Mouse (Mus musculus) embryonic facial prominence, embryonic 14.5 days (tissue): ENCODE measurements around the gene Dlgap4. TPM values are rescaled to one million over a fixed set of nuclear protein-coding genes. Genes with fewer than 3 reads are reported as not detected.

Experiments
- ATAC-seq: fragments of 200-750 bp; cut with Nextera tagmentation; 2 replicates; pipeline ENCODE4 v1.8.0; 2017; ENCODE audit warnings: low read depth, moderate number of reproducible peaks, moderate TSS enrichment
- DNase-seq: peaks from one replicate; pipeline ENCODE4 v3.0.0-alpha.2; 2015; ENCODE audit warnings: low spot score
- H3K27ac ChIP-seq: fragments of 300-500 bp; sonication (generic); replicated peaks from 2 replicates; pipeline ENCODE4 v1.5.1; 2014; ENCODE audit warnings: low read depth, mild to moderate bottlenecking, low read length, moderate library complexity
- H3K27me3 ChIP-seq: fragments of 300-500 bp; sonication (generic); replicated peaks from 2 replicates; pipeline ENCODE4 v1.6.1; 2014; ENCODE audit warnings: low read length; ENCODE audit not compliant: control insufficient read depth, insufficient read depth
- H3K36me3 ChIP-seq: fragments of 300-500 bp; sonication (generic); 2 replicates; pipeline ENCODE4 v1.6.1; 2014; ENCODE audit warnings: low read length, mixed read lengths; ENCODE audit not compliant: control insufficient read depth, insufficient read depth
- H3K4me1 ChIP-seq: fragments of 300-500 bp; sonication (generic); 2 replicates; pipeline ENCODE4 v1.6.1; 2014; ENCODE audit warnings: antibody characterized with exemption, low read length; ENCODE audit not compliant: control insufficient read depth, insufficient read depth
- H3K4me2 ChIP-seq: fragments of 300-500 bp; sonication (generic); 2 replicates; pipeline ENCODE4 v1.6.1; 2014; ENCODE audit warnings: low read depth, mild to moderate bottlenecking, low read length, moderate library complexity, mixed read lengths
- H3K4me3 ChIP-seq: fragments of 300-500 bp; sonication (generic); 2 replicates; pipeline ENCODE4 v1.5.1; 2014; ENCODE audit warnings: low read depth, mild to moderate bottlenecking, low read length
- H3K9ac ChIP-seq: fragments of 300-500 bp; sonication (generic); 2 replicates; pipeline ENCODE4 v1.6.1; 2014; ENCODE audit warnings: low read depth, mild to moderate bottlenecking, low read length, moderate library complexity, mixed read lengths
- H3K9me3 ChIP-seq: fragments of 300-500 bp; sonication (generic); 2 replicates; pipeline ENCODE4 v1.6.1; 2016; ENCODE audit warnings: low read length; ENCODE audit not compliant: control insufficient read depth
- WGBS: fragments of 180-500 bp; shearing (Covaris S2); extraction: QIAGEN DNeasy Blood & Tissue Kit; methylation state at CpG from one replicate; pipeline ENCODE4 v1.1.7; 2014; 5-methylcytosine and 5-hydroxymethylcytosine counted together
- polyA plus RNA-seq: library from polyadenylated mRNA; unstranded; fragments of >200 nt; fragmentation: Nextera tagmentation; extraction: Ambion mirVana; gene quantifications from 2 replicates; pipeline ENCODE4 v1.2.1, GENCODE M21; 2014

Gene Dlgap4
- polyA plus RNA-seq, 1 experiment from 2014 or later: 74.0 TPM

GRCm38 (mm10) chr2:156641141-156641540 lies 27.6 kb downstream of the Dlgap4 start:
- Histone ChIP-seq H3K9ac (no peak overlapping the region), H3K4me1 (no peaks in the 10 kb centered on the region), H3K9me3 (no peaks in the 10 kb centered on the region), H3K4me3 (no peak overlapping the region), H3K27me3 (no peaks in the 10 kb centered on the region), H3K36me3 (no peaks in the 10 kb centered on the region), H3K4me2 (no peak overlapping the region), H3K27ac (no peak overlapping the region)
- DNase-seq (no peak), ATAC-seq (no peak)
- WGBS: 37% methylated on average over 2 of the region's 2 CpGs

DNA sequence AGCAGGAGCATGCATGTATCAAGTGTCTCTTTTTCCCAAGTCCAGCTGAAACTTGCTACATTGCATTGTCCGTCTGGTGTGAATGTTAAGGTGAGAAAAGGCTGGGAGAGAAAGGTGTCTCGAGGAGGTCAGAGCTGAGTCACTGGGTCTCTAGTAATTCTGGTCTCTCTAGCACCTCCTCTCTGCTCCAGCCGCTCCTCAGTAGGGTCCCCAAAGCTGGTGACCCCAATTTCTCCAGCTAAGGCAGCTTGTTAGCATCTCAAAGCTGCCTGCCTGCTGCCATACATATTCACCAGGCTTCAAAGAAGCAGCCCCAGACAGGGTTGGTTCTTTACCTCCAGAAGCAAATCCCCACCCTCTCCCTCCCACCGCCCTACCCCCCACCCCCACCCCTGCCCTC lies 29.4 kb downstream of the Dlgap4 start:
- no peak overlapping the region for H3K4me3 ChIP-seq
- H3K9me3 ChIP-seq: no peaks in the 10 kb centered on the region
- H3K27ac ChIP-seq: no peak overlapping the region
- WGBS: 24% methylated on average over 3 of the region's 4 CpGs
- H3K9ac ChIP-seq: no peak overlapping the region
- H3K4me1 ChIP-seq: no peaks in the 10 kb centered on the region
- ATAC-seq: no peak
- H3K27me3 ChIP-seq: no peaks in the 10 kb centered on the region
- no peaks in the 10 kb centered on the region for H3K36me3 ChIP-seq
- no peak overlapping the region for H3K4me2 ChIP-seq
- DNase-seq: no peak

DNA sequence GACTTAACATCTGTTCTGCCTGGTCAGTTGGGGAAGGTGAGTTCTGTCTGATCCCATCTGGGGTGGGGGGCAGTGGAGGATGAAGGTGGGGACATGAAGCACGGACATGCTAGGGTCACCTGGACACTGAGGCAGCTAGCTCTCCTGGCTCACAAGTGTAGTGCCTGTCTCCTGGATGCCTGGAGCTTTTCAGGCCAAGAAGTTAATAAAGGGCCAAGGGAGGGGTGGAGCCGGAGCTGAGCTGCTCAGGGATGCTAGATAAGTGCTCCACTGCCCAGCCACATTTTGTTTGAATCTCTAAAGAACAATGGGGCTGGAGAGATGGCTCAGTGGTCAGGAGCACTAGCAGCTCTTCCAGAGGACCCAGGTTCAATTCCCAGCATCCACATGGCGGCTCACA lies 29.9 kb downstream of the Dlgap4 start:
- Histone ChIP-seq H3K36me3 (no peaks in the 10 kb centered on the region), H3K4me2 (no peak overlapping the region), H3K9me3 (no peaks in the 10 kb centered on the region), H3K27ac (no peak overlapping the region), H3K9ac (no peak overlapping the region), H3K4me3 (no peak overlapping the region), H3K27me3 (no peaks in the 10 kb centered on the region), H3K4me1 (no peaks in the 10 kb centered on the region)
- ATAC-seq (no peak), DNase-seq (no peak)
- WGBS: 53% methylated on average over 3 of the region's 3 CpGs

DNA sequence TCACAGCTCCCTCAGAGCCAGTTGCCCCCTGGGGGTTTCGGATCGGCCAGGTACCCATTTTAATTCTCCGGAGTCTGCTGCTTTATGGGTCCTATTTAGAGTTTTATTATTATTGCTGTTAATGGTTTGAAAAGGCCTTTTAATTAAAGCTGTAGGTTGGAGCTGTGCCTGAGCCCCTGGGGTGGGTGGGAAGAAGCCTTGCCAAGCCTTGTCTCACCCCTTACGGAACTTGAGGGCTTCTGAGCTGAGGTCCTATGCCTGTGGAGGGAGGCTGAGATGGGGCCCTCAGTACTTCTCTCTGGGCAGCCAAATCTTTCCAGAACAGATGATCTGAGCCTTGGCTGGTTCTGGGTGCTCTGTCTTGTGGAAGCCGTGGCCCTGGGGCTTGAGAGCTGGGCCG lies 31.6 kb downstream of the Dlgap4 start:
- H3K36me3 ChIP-seq: no peaks in the 10 kb centered on the region
- 75% methylated on average over 6 of the region's 6 CpGs for WGBS

DNA sequence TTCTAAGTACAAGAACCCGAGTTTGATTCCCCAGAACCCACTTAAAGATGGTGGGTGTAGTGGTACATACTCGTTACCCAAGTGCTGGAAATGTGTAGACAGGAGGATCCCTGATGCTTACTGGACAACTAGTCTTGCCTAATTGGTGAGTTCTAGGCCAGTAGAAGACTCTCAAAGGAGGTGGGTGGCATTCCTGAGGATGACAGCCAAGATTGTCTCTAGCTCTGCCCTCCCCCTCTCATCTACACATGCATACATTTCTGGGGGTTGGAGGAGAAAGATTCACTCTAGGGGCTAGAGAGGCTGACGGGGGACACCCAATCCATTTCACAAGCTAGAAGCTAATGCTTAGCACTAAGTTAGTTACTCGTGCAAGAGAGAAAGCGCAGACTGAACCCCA lies 33.4 kb downstream of the Dlgap4 start:
- ATAC-seq (no peak), DNase-seq (no peak)
- no peaks in the 10 kb centered on the region for H3K4me1 ChIP-seq
- H3K27ac ChIP-seq: no peak overlapping the region
- H3K4me3 ChIP-seq: no peak overlapping the region
- 79% methylated on average over 5 of the region's 5 CpGs for WGBS
- H3K9ac ChIP-seq: no peak overlapping the region
- no peaks in the 10 kb centered on the region for H3K27me3 ChIP-seq
- no peak overlapping the region for H3K4me2 ChIP-seq
- H3K36me3 ChIP-seq: no peaks in the 10 kb centered on the region
- H3K9me3 ChIP-seq: no peaks in the 10 kb centered on the region

More for the DNA sequence above, 31.6 kb downstream of the Dlgap4 start:
- no peak for ATAC-seq
- DNase-seq: no peak
- Histone ChIP-seq H3K9ac (no peak overlapping the region), H3K4me2 (no peak overlapping the region), H3K27ac (no peak overlapping the region), H3K27me3 (no peaks in the 10 kb centered on the region), H3K9me3 (no peaks in the 10 kb centered on the region), H3K4me3 (no peak overlapping the region), H3K4me1 (no peaks in the 10 kb centered on the region)

GRCm38 (mm10) chr2:156648042-156648441 lies 34.5 kb downstream of the Dlgap4 start:
- Histone ChIP-seq H3K9me3 (no peaks in the 10 kb centered on the region), H3K27ac (no peak overlapping the region), H3K27me3 (no peaks in the 10 kb centered on the region), H3K36me3 (no peaks in the 10 kb centered on the region), H3K9ac (no peak overlapping the region), H3K4me3 (no peak overlapping the region), H3K4me2 (no peak overlapping the region), H3K4me1 (no peaks in the 10 kb centered on the region)
- no peak for DNase-seq
- no peak for ATAC-seq
- WGBS: 69% methylated on average over 5 of the region's 5 CpGs

DNA sequence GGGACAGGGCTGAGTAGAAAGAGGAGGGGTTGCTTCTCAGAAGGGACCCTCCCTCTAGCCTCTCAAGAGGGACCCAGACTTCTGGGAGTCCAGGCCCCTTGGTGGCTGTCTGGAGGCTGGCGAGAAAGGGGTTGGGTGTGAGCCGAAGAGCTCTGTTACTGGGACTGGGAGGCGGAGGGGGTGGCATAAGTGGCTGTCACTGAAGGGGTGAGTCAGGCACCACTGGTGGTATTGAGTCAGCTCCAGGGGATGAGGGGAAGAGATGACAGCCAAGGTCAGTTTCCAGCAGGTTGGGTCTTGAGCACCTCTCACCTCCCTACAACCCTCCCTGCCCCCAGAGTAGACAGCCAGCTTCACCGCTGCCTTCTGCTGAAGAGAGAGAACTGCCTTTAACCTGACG lies 35.9 kb downstream of the Dlgap4 start:
- ATAC-seq (no peak), DNase-seq (no peak)
- 86% methylated on average over 4 of the region's 5 CpGs for WGBS
- H3K27me3 ChIP-seq: no peaks in the 10 kb centered on the region
- no peak overlapping the region for H3K4me2 ChIP-seq
- no peaks in the 10 kb centered on the region for H3K9me3 ChIP-seq
- H3K27ac ChIP-seq: no peak overlapping the region
- no peaks in the 10 kb centered on the region for H3K36me3 ChIP-seq
- no peak overlapping the region for H3K9ac ChIP-seq
- no peak overlapping the region for H3K4me3 ChIP-seq
- H3K4me1 ChIP-seq: no peaks in the 10 kb centered on the region

DNA sequence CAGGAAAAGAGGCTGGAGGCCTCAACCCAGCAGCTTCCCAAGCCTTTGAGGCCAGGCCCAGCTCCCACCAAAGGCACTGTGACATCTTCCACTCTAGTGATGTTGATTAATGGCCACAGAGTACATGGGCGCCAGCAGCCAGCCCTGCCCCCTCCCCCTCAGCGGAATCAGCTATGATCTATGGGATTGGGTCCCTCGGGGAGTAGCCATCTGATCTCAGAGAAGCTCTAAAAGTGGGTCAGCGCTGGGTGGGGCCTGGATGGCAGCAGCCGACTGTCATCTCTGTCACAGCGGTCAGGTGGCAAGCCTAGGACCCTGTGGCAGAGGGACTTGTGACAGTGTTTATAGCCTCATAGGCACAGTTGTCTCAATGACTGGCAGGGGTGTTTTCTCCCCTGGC lies 37.5 kb downstream of the Dlgap4 start:
- no peak overlapping the region for H3K4me3 ChIP-seq
- no peak overlapping the region for H3K4me2 ChIP-seq
- 66% methylated on average over 5 of the region's 6 CpGs for WGBS
- no peak overlapping the region for H3K27ac ChIP-seq
- no peak overlapping the region for H3K9ac ChIP-seq
- no peaks in the 10 kb centered on the region for H3K4me1 ChIP-seq
- peak; percentile 41; the same call in 1 of the 2 replicates for ATAC-seq
- no peaks in the 10 kb centered on the region for H3K27me3 ChIP-seq
- no peaks in the 10 kb centered on the region for H3K9me3 ChIP-seq
- no peaks in the 10 kb centered on the region for H3K36me3 ChIP-seq
- DNase-seq: no peak

- Histone ChIP-seq H3K4me2 (no peak overlapping the region), H3K4me1 (no peaks in the 10 kb centered on the region), H3K9ac (no peak overlapping the region), H3K9me3 (no peaks in the 10 kb centered on the region), H3K4me3 (no peak overlapping the region), H3K27ac (no peak overlapping the region), H3K27me3 (no peaks in the 10 kb centered on the region), H3K36me3 (no peaks in the 10 kb centered on the region)
- peak; percentile 76 for DNase-seq
- 13% methylated on average over 8 of the region's 8 CpGs for WGBS
- no peak for ATAC-seq
Measured at GRCm38 (mm10) chr2:156652841-156653240, 39.3 kb downstream of the Dlgap4 start.
